Mouse (Mus musculus) ES-CJ7 (cell line): ENCODE data around the gene Kifc1.

Experiments
- DNase-seq: peaks from one replicate; pipeline ENCODE4 v3.0.0; 2011; ENCODE audit warnings: low read depth, low spot score

Kifc1 gene

DNA sequence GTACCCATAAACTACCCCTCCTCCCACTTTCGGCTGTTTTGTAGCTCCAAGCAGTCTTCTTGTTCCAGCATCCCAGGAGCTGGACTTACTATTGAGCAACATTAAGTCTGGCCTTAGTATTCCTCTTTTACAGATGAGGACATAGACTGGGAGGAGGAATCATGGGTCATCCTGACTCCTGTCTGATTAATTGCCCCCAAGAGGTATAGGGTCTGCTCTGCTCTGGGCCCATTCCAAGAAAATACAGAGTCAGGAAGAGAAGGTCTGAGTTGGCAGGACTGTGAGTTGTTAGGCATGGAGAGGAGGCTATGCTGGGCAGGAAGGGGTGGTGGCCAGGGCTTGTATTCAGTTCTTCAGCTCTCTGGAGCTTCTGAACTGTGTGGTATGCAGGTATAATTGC lies 46.3 kb downstream of the Kifc1 start:
- no peak for DNase-seq

DNA sequence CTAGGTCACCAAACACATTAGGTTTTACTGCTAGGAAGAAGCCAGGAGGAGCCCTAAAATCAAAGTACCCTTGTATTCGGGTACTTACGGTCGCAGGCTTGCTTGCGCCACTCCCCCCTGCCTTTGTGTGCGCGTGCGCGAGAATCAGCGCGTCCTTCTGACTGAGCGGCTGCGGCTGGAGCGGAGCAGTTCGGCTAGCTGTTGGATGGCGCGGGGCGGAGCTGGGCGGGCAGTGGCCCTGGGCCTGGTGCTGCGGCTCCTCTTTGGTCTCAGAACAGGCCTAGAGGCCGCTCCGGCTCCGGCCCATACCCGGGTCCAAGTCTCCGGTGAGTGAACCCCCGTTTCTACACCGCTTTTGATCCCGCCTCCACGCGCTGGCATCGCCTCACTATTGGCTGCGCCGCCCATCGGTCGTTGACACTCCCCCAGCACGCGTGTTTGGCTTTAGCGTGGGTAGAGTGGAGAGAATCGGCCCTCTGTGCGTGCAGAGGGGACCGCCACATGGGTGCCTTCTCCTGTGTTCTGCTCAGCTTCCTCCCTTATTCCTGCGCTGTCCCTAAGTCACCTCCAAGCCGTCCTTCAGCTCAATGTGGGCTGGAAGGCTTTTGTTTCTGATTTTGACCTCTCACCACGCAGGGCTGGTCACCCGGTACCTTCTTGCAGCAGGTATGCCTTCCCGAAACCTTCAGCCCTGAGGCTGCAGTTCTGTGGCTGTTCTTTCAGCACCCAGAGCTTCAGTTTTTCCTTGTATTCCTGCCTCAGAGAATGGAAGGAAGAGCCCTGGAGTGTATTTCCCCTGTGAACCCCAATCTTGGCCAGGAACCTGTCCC lies 47.3 kb downstream of the Kifc1 start, which contains the start of gene Cd320:
TSS of gene Cd320 (plus strand) at position 126 of the 830 bp plus-strand sequence.
- peak; percentile 93 for DNase-seq

DNA sequence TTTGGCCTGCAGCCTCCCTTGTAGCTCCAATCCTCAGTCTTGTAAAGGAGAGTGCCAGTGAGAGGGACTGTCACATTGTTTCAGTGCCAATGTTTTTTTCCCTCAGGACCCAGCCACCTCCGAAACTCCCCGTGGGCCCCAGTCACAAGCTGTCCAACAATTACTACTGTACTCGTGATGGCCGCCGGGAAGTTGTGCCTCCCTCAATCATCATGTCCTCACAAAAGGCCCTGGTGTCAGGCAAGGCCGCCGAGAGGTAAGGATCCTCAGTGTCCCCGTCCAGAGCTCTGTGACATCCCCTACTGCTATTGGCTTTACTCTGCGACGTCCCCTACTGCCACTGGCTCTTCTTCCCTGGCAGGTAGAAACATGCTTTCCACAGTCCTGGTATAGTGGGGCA lies 60.9 kb downstream of the Kifc1 start:
- no peak for DNase-seq

DNA sequence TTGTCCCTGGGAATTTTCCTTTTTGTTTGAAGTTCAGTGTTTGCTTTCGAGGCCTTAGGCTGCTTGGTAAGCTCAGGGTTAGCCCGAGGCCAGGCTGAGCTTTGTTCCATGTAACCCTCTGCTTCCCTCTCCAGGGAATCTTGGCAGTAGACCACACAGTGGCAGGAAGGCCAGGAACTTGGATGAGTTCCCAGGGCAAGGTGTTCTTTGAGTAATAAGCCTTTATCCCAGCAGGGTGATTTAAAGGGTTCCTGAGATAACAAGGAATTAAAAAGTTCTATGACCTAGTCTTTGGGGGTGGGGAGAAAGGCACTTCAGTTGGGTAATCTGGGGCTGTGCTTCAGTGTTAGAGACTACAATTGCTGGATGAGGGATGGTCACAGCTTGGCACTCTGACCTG lies 61.6 kb downstream of the Kifc1 start:
- DNase-seq: no peak

DNA sequence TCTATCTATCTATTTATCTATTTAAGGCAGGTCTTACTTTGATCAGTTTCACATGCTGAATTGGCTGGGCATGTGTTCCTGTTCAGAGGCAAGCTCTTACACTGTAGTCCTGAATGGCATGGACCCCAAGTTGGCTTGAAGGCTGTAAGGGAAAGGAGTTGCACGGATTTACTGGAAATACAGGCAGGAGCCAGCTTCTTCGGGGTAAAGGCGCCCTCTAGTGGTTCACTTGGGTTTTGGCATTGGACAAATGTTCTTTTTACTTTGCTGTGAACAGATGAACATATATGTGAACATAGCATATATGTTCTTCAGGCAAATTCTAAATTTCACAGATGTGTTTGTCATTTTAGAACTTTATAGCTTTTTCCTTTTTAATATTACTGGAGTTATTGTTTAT lies 63.6 kb downstream of the Kifc1 start:
- peak; percentile 79 for DNase-seq
